Mouse (Mus musculus) G1E-ER4 (cell line): ENCODE data around the gene Rad51b. TPM values are rescaled to one million over a fixed set of nuclear protein-coding genes. Genes with fewer than 3 reads are reported as not detected.

ENCODE experiments used
- GATA1 ChIP-seq: IDR thresholded peaks from one replicate; pipeline ENCODE4 v1.8.0; 2012; ENCODE audit warnings: low read length, inconsistent platforms
- polyA plus RNA-seq: library from polyadenylated mRNA; stranded (reverse); fragments of >175 nt; gene quantifications from 2 replicates; pipeline ENCODE4 v1.2.3, GENCODE M21; 2012

Rad51b gene
- polyA plus RNA-seq, 1 experiment, result 0.42 TPM

GRCm38 (mm10) chr12:79827233-79827692 is 530.2 kb downstream of the Rad51b start:
- TF ChIP-seq GATA1, result no peak

DNA sequence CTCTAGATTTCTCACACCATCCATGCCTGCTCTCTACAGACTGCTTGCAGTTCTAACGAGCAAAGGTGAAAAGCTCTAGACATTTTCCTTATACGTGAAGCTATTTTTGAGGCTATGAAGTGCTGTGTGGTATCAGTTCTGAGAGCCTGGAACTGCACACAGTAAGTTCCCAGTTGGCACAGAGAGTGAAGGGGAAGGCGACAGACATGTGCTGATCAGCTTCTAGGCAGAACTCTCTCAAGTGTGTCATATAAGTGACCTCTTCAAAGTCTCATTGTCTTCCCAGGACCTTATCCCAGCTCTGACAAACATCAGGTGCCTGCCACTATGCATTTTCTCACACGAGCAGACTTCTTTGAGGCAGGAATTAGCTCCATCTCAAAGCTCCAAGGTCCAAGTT is 530.7 kb downstream of the Rad51b start:
- no peak for TF ChIP-seq GATA1

- no peak for TF ChIP-seq GATA1
Measured at GRCm38 (mm10) chr12:79830686-79831085, 533.6 kb downstream of the Rad51b start.

GRCm38 (mm10) chr12:79832611-79833010 is 535.5 kb downstream of the Rad51b start:
- TF ChIP-seq GATA1, result no peak

- no peak for TF ChIP-seq GATA1
Measured at GRCm38 (mm10) chr12:79835521-79835920, 538.4 kb downstream of the Rad51b start.

GRCm38 (mm10) chr12:79838181-79838961 is 541.3 kb downstream of the Rad51b start:
- TF ChIP-seq GATA1, result no peak

DNA sequence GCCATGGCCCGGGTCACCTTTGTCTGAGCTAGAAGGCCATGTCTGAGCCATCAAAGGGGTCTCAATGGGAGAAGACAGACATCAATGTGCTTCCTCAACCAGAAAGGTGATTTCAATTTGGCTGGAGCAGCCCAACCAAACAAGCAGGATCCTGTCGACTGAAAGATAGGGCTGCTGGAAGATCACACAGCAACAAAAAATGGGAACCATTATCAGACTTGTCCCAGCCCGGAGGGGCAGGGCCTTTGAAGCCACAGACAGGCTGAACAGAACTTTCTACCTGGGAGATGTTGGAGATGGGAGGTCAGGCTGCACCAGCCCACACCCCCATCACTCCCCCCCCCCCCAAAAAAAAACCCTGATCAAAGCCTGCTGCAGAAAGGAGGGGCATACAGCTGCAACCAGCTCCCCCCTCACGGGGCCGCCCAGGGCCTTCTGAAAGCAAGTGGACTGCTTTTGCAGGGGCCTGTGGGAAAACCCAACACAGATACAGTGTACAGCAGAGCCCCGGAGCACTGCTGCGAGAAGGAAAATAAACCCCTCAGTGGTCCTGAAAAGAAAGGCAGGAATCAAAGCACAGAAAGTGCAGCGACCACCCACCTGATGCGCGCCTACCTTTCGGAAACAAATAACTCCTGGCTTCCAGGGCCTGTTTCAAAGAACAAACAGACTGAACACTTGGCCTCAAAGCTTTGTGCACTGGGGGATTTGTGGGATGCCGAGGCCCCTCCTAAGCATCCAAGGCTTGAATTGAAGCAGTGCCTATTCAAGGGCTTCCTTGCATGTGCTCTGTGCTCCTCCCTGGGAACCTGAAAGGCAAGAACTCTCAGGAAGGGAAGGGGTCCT is 542.2 kb downstream of the Rad51b start:
- TF ChIP-seq GATA1, result no peak

- TF ChIP-seq GATA1, result no peak
Measured at GRCm38 (mm10) chr12:79840465-79840864, 543.4 kb downstream of the Rad51b start.

DNA sequence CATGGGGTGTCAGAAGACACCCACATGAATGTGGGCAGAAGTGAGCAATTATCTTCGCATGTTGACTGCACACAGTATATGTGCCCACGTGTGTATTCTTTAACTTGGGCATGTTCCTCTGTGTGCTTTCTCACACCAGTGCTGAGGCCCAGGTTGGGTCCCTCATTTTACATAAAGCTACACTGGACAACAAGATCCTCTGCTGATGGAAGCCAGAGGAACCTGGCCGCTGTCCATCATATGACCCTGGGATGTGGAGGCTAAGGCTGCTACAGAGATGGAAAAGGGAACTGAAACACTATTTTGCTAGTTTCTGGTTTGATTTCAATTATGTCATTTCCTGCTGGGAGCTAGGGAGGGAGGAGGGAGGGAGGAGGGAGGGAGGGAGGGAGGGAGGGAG is 544.2 kb downstream of the Rad51b start:
- TF ChIP-seq GATA1, result no peak

GRCm38 (mm10) chr12:79842319-79842718 is 545.2 kb downstream of the Rad51b start:
- TF ChIP-seq GATA1, result no peak

GRCm38 (mm10) chr12:79843002-79843401 is 545.9 kb downstream of the Rad51b start:
- TF ChIP-seq GATA1, result no peak

GRCm38 (mm10) chr12:79843496-79843895 is 546.4 kb downstream of the Rad51b start:
- TF ChIP-seq GATA1, result no peak

DNA sequence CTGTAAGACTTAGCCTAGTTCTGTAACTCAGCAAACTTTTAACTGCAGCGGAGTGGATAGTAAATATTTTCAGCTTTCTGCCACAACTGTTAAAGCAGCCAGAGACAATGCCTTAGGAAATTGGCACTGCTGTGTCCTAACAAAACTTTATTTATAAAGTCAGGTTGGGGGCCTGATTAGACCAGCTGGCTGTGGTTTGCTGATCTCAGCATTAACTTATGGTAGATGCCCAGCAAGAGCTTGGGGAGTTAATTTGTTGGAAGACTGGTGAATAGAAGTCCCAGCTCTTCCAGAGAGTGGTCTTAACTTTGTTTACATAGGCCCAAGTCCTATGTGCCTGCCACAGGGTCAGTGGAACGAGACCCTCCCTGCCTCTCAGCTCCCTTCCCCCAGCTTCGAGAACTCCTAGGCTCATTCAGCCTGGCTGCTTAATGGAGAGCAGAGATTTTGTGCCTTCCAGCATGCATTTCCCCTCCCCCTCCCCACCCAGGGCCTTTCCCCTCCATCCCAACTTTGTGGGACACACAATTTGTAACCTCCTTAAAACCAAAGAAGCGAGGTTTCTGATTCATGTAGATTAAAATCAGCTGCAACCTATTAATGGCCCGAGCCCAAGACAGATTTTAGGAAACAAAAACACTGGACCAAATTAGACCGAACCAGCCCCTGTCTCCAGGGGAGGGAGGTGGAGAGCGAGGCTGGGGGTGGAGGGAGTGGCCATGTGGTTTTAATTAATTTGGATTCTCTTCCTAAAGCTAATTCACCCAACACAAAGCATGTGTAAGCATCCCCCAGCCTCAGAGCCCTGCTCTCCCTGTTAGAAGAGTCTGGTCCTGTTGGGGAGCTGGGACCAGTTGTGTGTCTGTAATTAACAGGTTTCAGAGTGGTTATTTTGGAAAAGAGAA is 549.4 kb downstream of the Rad51b start:
- TF ChIP-seq GATA1, result no peak

DNA sequence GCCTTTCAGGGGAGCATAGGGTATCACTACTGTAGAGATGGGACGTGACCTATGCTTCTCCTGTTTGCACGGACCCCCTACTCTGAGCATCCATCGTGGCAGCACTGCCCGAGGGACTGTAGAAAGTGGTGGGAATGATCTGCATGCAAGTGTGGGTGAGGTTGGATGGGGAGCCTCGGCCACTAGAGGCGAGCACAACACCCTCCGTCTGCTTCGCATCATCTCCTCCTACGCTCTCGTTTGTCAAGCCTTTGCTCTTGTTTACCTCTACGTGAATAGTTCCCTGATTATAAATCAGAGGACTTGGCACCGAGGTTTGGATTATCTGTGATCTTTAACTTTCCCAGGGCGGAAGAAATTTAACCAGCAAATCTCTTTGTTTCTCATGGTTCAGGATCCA is 551.5 kb downstream of the Rad51b start:
- TF ChIP-seq GATA1, result no peak

- no peak for TF ChIP-seq GATA1
Measured at GRCm38 (mm10) chr12:79850021-79850420, 552.9 kb downstream of the Rad51b start.
